Mouse (Mus musculus): ENCODE results near the gene Ddx54. TPM values are rescaled to one million over a fixed set of nuclear protein-coding genes. Genes with fewer than 3 reads are reported as not detected.
A peak's percentile ranks its signal among the peaks of the same experiment; 100 is the strongest.

Gene Ddx54
- polyA plus RNA-seq, 1 experiment from 2014 or later = 34.8 TPM

DNA sequence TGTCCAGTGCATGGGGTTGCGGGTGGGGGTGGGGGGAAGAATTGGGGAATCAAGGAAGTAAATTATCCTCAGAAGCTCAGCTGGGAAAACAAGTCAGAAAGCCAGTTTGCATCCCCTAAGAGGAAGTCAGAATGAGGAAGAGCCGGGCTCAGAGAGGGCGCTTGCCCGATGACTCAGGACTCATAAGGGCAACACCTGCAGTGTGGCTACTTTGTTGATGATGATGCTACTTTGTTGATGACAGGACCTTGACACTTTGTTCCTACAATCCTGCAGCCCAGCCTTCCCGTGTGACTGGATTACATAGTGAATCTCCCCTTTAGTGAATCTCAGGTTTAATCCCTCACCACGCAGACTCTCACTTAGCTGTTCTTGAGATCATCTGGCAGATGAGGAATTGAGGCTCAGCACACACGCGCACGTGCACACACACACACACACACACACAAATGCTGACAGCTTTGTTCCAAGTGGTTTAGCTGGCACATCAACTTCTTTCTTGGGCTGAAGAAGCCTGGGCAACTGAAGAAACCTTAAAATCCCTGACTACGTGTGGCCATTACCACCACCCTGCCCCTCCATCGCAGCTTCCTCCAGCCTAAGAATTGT is 42.1 kb upstream of the Ddx54 start:
- TF ChIP-seq CTCF (IDR thresholded peaks at IDR 0.05; ENCODE audit: low read depth) = no peak
- Histone ChIP-seq H3K9ac (ENCODE audit: low read depth, low read length) (no peak overlapping the region), H3K4me3 (replicated peaks; ENCODE audit: low read depth, low read length) (no peak overlapping the region), H3K4me1 (replicated peaks; ENCODE audit: insufficient read depth, low read length) (peaks cover 55% of the 10 kb centered on the region), H3K36me3 (ENCODE audit: insufficient read depth, low read length) (0 out of 2 replicates have a peak, but pooled peaks cover 7% of the 10 kb centered on the region), H3K27ac (peak overlapping the region; percentile 65; the same call in 1 of the 2 replicates), H3K27me3 (ENCODE audit: insufficient read depth, low read length) (no peaks in the 10 kb centered on the region), H3K9me3 (replicated peaks; ENCODE audit: low read length) (no peaks in the 10 kb centered on the region), H3K4me2 (ENCODE audit: low read length) (peak overlapping the region; percentile 2; the same call in 1 of the 2 replicates)
- ATAC-seq (replicated peaks; ENCODE audit: low FRiP score, low read depth) (no peak), DNase-seq (ENCODE audit: low spot score) (no peak)
- 64% methylated on average over 11 of the region's 11 CpGs for WGBS

DNA sequence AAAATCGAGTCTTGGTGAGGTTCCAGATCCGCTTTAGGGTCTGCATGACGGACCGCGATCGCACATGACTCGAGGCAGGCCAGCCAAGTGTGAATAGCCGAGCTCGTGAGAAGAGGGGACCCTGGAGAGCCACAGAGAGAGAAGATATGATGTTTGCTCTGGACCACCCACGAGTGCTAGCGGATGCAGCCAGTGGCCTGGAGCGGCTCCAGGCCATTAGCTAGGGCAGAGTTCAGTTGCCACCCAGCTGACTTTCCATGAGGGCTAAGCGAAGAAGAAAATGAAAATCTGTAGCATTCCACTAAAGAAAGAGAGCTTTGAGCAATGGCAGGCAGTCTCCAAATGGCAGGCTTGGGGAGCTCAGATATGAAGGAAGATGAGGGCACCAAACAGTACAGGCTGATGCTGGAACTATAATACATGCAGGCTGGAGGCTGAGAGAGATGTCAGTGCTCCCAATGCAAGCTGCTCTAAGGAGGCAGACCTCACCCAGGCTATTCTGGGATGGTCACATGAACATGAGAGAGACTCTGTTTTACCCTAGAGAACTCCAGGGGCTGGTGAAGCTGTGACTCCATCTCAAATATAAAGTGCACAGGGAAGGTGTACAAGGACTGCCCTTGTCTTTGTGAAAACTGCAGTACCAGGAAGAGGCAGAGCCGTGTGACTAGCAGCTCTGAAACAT is 41.3 kb upstream of the Ddx54 start:
- ATAC-seq (replicated peaks; ENCODE audit: low FRiP score, low read depth) = peak; percentile 56
- TF ChIP-seq CTCF (IDR thresholded peaks at IDR 0.05; ENCODE audit: low read depth) = no peak
- DNase-seq (ENCODE audit: low spot score) = peak; percentile 74
- Histone ChIP-seq H3K27me3 (ENCODE audit: insufficient read depth, low read length) (no peaks in the 10 kb centered on the region), H3K4me1 (replicated peaks; ENCODE audit: insufficient read depth, low read length) (peaks cover 47% of the 10 kb centered on the region), H3K36me3 (ENCODE audit: insufficient read depth, low read length) (0 out of 2 replicates have a peak, but pooled peaks cover 7% of the 10 kb centered on the region), H3K4me3 (replicated peaks; ENCODE audit: low read depth, low read length) (no peak overlapping the region), H3K4me2 (ENCODE audit: low read length) (peak overlapping the region; percentile 2; the same call in 1 of the 2 replicates), H3K27ac (peak overlapping the region; percentile 65), H3K9ac (ENCODE audit: low read depth, low read length) (no peak overlapping the region), H3K9me3 (replicated peaks; ENCODE audit: low read length) (no peaks in the 10 kb centered on the region)
- WGBS = 31% methylated on average over 14 of the region's 14 CpGs

DNA sequence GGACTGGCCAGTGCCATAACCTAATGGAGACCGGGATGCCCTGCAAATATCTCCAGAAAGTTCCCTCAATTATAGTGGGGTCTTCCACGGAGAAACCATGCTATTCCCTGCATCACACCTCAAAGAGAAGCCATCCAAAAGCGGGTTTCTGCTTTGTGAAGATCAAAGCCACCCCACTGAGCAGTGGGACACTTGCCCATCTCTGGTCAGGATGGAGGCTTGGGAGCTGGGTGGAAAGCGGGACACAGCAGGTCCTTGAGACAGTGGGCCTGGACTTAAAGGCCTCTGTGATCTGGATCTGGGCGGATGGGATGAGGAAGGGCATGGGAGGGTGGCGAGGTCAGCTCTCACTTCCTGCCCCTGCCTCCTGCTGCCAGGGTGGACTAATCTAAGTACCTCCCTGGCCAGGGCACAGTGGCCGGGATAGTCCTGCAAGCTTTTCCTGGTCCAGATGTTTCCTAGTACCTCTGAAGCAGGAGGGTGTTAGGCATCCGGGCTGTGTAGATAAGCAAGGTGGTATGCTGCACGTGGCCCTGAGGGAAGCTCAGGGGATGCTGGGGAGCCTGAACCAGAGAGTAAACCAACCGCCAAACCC is 38.0 kb upstream of the Ddx54 start:
- Histone ChIP-seq H3K27me3 (ENCODE audit: insufficient read depth, low read length) (no peaks in the 10 kb centered on the region), H3K4me3 (replicated peaks; ENCODE audit: low read depth, low read length) (no peak overlapping the region), H3K27ac (no peak overlapping the region), H3K9ac (ENCODE audit: low read depth, low read length) (no peak overlapping the region), H3K4me1 (replicated peaks; ENCODE audit: insufficient read depth, low read length) (peaks cover 43% of the 10 kb centered on the region), H3K9me3 (replicated peaks; ENCODE audit: low read length) (no peaks in the 10 kb centered on the region), H3K36me3 (ENCODE audit: insufficient read depth, low read length) (0 out of 2 replicates have a peak, but pooled peaks cover 5% of the 10 kb centered on the region), H3K4me2 (ENCODE audit: low read length) (no peak overlapping the region)
- no peak for TF ChIP-seq CTCF (IDR thresholded peaks at IDR 0.05; ENCODE audit: low read depth)
- no peak for ATAC-seq (replicated peaks; ENCODE audit: low FRiP score, low read depth)
- 72% methylated on average over 10 of the region's 10 CpGs for WGBS
- no peak for DNase-seq (ENCODE audit: low spot score)

DNA sequence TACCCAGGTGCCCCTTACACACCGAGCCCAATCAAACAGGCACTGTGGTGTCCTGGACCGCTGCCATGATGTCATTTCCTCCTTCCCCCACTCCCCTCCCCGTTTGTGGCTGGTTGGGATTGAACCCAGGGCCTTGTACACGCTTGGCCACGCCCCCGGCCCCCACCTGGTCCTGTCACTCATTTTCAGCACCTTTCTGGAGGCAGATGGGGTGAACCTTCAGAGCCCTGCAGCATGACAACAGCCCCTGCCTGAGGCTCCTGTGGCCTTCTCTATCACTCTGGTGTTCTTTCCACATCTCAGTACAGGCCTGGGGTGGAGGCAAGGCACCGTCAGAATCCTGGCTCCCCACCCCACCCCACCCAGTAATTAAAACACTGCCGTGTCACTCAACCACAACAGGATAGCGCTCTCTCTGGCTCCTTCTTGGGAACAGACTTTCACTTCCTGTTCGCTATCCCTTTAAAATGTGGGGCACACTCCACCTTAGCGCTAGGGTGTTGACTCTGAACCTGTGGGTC is 35.7 kb upstream of the Ddx54 start:
- H3K4me1 ChIP-seq (replicated peaks; ENCODE audit: insufficient read depth, low read length) = peaks cover 36% of the 10 kb centered on the region
- 0 out of 2 replicates have a peak, but pooled peaks cover 5% of the 10 kb centered on the region for H3K36me3 ChIP-seq (ENCODE audit: insufficient read depth, low read length)
- TF ChIP-seq CTCF (IDR thresholded peaks at IDR 0.05; ENCODE audit: low read depth) = no peak
- H3K27me3 ChIP-seq (ENCODE audit: insufficient read depth, low read length) = no peaks in the 10 kb centered on the region
- 64% methylated on average over 11 of the region's 11 CpGs for WGBS
- no peak overlapping the region for H3K4me3 ChIP-seq (replicated peaks; ENCODE audit: low read depth, low read length)
- ATAC-seq (replicated peaks; ENCODE audit: low FRiP score, low read depth) = no peak
- no peak for DNase-seq (ENCODE audit: low spot score)
- H3K27ac ChIP-seq = no peak overlapping the region
- H3K9ac ChIP-seq (ENCODE audit: low read depth, low read length) = no peak overlapping the region
- no peaks in the 10 kb centered on the region for H3K9me3 ChIP-seq (replicated peaks; ENCODE audit: low read length)
- no peak overlapping the region for H3K4me2 ChIP-seq (ENCODE audit: low read length)

DNA sequence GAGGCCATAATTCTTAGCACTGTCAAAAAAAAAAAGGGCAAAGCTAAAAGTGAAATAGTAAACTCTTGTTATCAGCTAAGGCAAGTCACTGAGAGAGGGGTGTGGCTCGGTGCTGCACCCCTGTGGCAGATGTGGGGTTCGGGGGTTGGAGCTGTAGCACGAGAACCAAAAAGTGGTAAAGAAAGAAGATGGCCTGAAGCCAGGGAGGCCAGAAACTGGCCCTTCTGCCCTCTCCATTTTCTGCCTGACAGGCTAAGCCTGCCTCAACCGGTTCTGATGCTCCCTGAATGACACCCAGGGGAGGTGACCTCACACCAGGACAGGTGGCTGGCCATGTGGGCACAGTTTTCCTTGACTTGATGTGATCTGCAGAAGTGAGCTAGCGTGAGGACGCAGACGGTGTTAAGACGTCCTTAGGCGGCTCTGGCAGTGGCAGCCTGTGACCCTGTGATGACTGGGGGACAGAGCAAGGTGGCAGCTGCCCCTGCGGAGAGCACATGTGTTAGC is 34.6 kb upstream of the Ddx54 start:
- peak overlapping the region; percentile 95 for H3K27ac ChIP-seq
- H3K9ac ChIP-seq (ENCODE audit: low read depth, low read length) = no peak overlapping the region
- peak; percentile 50 for TF ChIP-seq CTCF (IDR thresholded peaks at IDR 0.05; ENCODE audit: low read depth)
- H3K4me1 ChIP-seq (replicated peaks; ENCODE audit: insufficient read depth, low read length) = peaks cover 34% of the 10 kb centered on the region
- no peak overlapping the region for H3K4me2 ChIP-seq (ENCODE audit: low read length)
- peaks cover 5% of the 10 kb centered on the region; the same call in 1 of the 2 replicates for H3K36me3 ChIP-seq (ENCODE audit: insufficient read depth, low read length)
- ATAC-seq (replicated peaks; ENCODE audit: low FRiP score, low read depth) = no peak
- no peak for DNase-seq (ENCODE audit: low spot score)
- no peak overlapping the region for H3K4me3 ChIP-seq (replicated peaks; ENCODE audit: low read depth, low read length)
- no peaks in the 10 kb centered on the region for H3K9me3 ChIP-seq (replicated peaks; ENCODE audit: low read length)
- no peaks in the 10 kb centered on the region for H3K27me3 ChIP-seq (ENCODE audit: insufficient read depth, low read length)
- 31% methylated on average over 10 of the region's 10 CpGs for WGBS

DNA sequence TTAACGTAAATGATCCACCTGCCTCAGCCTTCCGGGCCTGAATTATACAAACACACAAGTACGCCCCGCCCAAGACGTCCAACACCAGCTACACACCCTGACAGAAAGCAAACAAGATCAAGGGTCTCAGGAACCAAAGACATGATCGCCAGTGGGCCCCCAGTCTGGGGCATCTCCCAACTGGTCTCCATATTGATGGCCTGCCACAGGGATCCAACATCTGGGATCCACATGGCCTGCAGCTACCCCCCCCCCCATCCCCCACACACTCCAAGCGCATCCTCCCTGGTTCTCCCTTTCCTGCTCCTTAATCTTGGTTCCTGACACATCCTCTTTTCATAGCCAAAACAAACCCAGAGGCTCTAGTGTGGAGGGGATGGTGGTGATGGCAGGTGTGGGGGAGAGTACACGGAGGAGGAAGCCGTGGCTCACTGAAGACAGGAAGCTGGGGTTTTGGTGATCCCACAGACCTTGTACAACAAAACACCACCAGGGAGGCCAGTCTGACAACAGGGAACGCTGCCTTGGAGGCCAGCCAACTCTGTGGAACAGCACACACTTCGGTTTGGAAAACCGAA is 33.9 kb upstream of the Ddx54 start:
- 10% methylated on average over 12 of the region's 12 CpGs for WGBS
- no peak overlapping the region for H3K4me3 ChIP-seq (replicated peaks; ENCODE audit: low read depth, low read length)
- H3K36me3 ChIP-seq (ENCODE audit: insufficient read depth, low read length) = peaks cover 8% of the 10 kb centered on the region; the same call in 1 of the 2 replicates
- TF ChIP-seq CTCF (IDR thresholded peaks at IDR 0.05; ENCODE audit: low read depth) = no peak
- ATAC-seq (replicated peaks; ENCODE audit: low FRiP score, low read depth) (peak; percentile 42), DNase-seq (ENCODE audit: low spot score) (peak; percentile 95)
- H3K27me3 ChIP-seq (ENCODE audit: insufficient read depth, low read length) = no peaks in the 10 kb centered on the region
- peak overlapping the region; percentile 38 for H3K4me2 ChIP-seq (ENCODE audit: low read length)
- H3K4me1 ChIP-seq (replicated peaks; ENCODE audit: insufficient read depth, low read length) = peaks cover 34% of the 10 kb centered on the region
- no peak overlapping the region for H3K9ac ChIP-seq (ENCODE audit: low read depth, low read length)
- no peaks in the 10 kb centered on the region for H3K9me3 ChIP-seq (replicated peaks; ENCODE audit: low read length)
- H3K27ac ChIP-seq = peak overlapping the region; percentile 95
